Mouse (Mus musculus) G1E (cell line): ENCODE measurements around the gene Heatr3. TPM values are rescaled to one million over a fixed set of nuclear protein-coding genes. Genes with fewer than 3 reads are reported as not detected.

Experiments used
- ATAC-seq: 2 replicates; pipeline ENCODE4 v1.8.0; 2016; ENCODE audit warnings: mild to moderate bottlenecking; ENCODE audit not compliant: insufficient number of reproducible peaks, poor library complexity, low FRiP score, severe bottlenecking; ENCODE audit errors: extremely low read depth
- DNase-seq: peaks from one replicate; pipeline ENCODE4 v3.0.0; 2012; ENCODE audit warnings: low spot score
- H3K27me3 ChIP-seq: 2 replicates; pipeline ENCODE4 v1.6.1; 2012; ENCODE audit warnings: mild to moderate bottlenecking, low read length, inconsistent platforms; ENCODE audit not compliant: insufficient read depth
- H3K36me3 ChIP-seq: replicated peaks from 2 replicates; pipeline ENCODE3; 2012; ENCODE audit warnings: mild to moderate bottlenecking, inconsistent platforms
- H3K4me1 ChIP-seq: 2 replicates; pipeline ENCODE4 v1.6.1; 2012; ENCODE audit warnings: low read depth, low read length, inconsistent platforms, mixed read lengths; ENCODE audit not compliant: insufficient read depth
- H3K4me3 ChIP-seq: 2 replicates; pipeline ENCODE4 v1.5.1; 2012; ENCODE audit warnings: low read depth, mild to moderate bottlenecking, inconsistent platforms, low read length, moderate library complexity, mixed read lengths
- H3K9me3 ChIP-seq: replicated peaks from 2 replicates; pipeline ENCODE4 v1.6.1; 2012; ENCODE audit warnings: inconsistent platforms
- CTCF ChIP-seq: IDR thresholded peaks from 2 replicates; pipeline ENCODE4 v1.5.1; 2012; ENCODE audit warnings: low read depth, low read length, inconsistent platforms, mixed read lengths
- GATA1 ChIP-seq: IDR thresholded peaks from 2 replicates; pipeline ENCODE4 v1.6.1; 2012; ENCODE audit warnings: borderline replicate concordance, low read length, inconsistent platforms, mixed read lengths
- GATA2 ChIP-seq: IDR thresholded peaks from 2 replicates; pipeline ENCODE4 v1.6.1; 2012; ENCODE audit warnings: low read depth, low read length, inconsistent platforms, borderline replicate concordance
- POLR2AphosphoS5 ChIP-seq: IDR thresholded peaks from 2 replicates; pipeline ENCODE4 v1.6.1; 2012; ENCODE audit warnings: low read depth, low read length, inconsistent platforms; ENCODE audit not compliant: insufficient replicate concordance
- TAL1 ChIP-seq: conservative IDR thresholded peaks from 2 replicates; pipeline ENCODE4 v1.6.1; 2012; ENCODE audit warnings: low read depth, low read length, inconsistent platforms, mixed read lengths
- polyA plus RNA-seq: library from polyadenylated mRNA; stranded (reverse); fragments of >175 nt; gene quantifications from 2 replicates; pipeline ENCODE4 v1.2.3, GENCODE M21; 2012
- total RNA-seq, 2 experiments: library from RNA; stranded (forward) in 1 of 2; stranded (reverse) in 1 of 2; fragments of 200-1000 nt in 1 of 2; fragments of >200 nt in 1 of 2; fragmentation: Nextera tagmentation in 1 of 2; gene quantifications; 2 replicates each; pipeline ENCODE4 v1.2.3; 2014 to 2017

Gene Heatr3
- 37.1 and 44.9 TPM in 2 replicates for total RNA-seq (2014; fragmentation: Nextera tagmentation)
- total RNA-seq (2017) = 33.6 and 44.5 TPM in 2 replicates
- 12.9 and 13.4 TPM in 2 replicates for polyA plus RNA-seq

DNA sequence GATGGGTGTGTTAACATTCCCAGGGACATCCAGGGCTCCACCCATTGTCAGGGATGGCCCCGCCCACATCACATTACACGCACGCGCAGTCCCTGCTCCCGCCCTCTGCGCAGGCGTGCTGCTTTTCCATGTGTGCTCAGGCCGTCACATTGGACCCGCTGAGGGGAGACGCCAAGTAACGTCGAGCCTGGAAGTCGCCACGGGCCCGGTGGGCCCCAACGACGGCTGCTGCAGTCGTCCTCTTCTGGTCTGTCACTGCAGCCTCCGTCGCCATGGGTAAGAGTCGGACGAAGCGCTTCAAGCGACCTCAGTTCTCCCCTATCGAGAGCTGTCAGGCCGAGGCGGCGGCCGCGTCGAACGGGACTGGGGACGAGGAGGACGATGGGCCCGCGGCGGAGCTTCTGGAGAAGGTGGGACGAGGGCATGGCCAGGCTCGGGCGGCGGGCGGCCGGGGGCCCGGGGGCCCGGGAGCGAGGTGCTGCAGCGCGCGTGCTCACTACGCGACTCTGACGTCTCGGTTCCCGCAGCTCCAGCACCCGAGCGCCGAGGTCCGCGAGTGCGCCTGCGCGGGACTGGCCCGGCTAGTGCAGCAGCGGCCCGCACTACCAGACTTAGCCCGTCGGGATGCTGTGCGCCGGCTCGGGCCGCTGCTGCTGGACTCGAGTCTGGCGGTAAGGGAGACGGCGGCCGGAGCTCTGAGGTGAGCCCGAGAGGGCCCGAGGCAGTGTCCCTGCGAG is at the start of gene Heatr3:
Heatr3 (plus strand) TSS at position 108 of the 737 bp plus-strand sequence.
- TF ChIP-seq POLR2AphosphoS5 (no peak), GATA2 (no peak), CTCF (no peak), GATA1 (no peak), TAL1 (no peak)
- ATAC-seq = peak; percentile 85
- H3K4me3 ChIP-seq = peak within 1 kb of the TSS; percentile 81
- DNase-seq = peak; percentile 93
- no peaks in the 10 kb centered on the region for H3K9me3 ChIP-seq
- H3K27me3 ChIP-seq = no peaks in the 10 kb centered on the region
- peaks cover 27% of the 10 kb centered on the region for H3K4me1 ChIP-seq
- peaks cover 72% of the 10 kb centered on the region for H3K36me3 ChIP-seq

DNA sequence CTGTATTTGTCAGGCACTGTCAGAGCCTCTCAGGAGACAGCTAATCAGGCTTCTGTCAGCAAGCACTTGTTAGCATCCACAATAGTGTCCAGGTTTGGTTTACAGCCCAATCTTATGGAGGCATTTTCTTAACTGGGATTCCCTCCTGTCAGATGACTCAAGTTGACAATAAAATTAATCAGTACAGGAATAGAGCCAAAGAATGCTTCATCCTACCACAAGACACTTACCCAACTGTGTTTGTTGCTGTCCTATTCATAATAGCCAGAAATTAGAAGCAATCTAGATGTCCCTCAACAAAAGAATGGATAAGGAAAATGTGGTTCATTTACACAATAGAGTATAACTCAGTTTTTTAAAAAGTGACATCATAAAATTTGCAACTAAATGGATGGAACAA is 49.6 kb upstream of the Heatr3 start:
- Histone ChIP-seq H3K4me3 (no peak overlapping the region), H3K36me3 (no peaks in the 10 kb centered on the region), H3K4me1 (no peaks in the 10 kb centered on the region), H3K27me3 (peaks cover 2% of the 10 kb centered on the region; the same call in 1 of the 2 replicates), H3K9me3 (no peaks in the 10 kb centered on the region)
- DNase-seq (no peak), ATAC-seq (no peak)
- TF ChIP-seq CTCF = no peak
- TF ChIP-seq GATA2 = no peak
- TF ChIP-seq TAL1 = no peak
- no peak for TF ChIP-seq GATA1
- no peak for TF ChIP-seq POLR2AphosphoS5

DNA sequence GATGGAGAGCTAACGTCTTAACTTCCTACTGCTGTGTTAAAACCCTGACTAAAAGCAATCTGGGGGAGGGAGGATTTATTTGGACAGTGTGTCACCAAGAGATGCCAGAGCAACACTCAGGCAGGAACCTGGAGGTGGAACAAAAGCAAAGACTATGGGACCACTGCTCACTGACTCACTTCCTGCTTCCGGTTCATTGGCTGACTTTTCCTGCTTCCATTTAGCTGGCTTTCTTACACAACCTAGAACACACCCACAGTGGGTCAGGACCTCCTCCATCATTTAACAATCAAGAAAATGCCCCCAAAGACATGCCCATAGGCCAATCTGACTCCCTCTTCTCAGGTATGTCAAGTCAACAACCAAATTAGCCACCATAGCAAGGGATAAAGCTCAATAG is 46.0 kb upstream of the Heatr3 start:
- TF ChIP-seq POLR2AphosphoS5 = no peak
- Histone ChIP-seq H3K9me3 (no peaks in the 10 kb centered on the region), H3K36me3 (no peaks in the 10 kb centered on the region), H3K4me1 (no peaks in the 10 kb centered on the region), H3K27me3 (peaks cover 2% of the 10 kb centered on the region; the same call in 1 of the 2 replicates), H3K4me3 (no peak overlapping the region)
- ATAC-seq = no peak
- no peak for DNase-seq

DNA sequence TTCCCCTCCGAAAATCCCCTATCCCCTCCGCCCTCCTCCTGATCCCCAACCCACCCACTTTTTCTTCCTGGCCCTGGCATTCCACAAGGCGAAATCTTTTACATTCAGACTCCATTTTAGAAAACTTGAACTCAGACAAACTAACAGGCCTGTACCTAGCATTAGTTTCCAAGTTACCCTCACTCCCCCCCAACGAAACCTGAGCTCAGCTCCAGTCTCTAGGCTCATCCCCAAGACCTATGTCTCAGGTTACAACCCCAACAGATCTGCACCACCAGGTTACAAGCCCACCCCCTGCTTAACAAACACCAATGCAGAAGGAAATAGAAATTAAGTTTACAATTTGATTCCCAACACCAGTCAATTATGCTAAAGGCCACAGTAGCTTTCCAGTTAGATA is 44.3 kb upstream of the Heatr3 start:
- Histone ChIP-seq H3K4me1 (no peaks in the 10 kb centered on the region), H3K27me3 (peaks cover 2% of the 10 kb centered on the region; the same call in 1 of the 2 replicates), H3K36me3 (no peaks in the 10 kb centered on the region), H3K4me3 (no peak overlapping the region), H3K9me3 (no peaks in the 10 kb centered on the region)
- TF ChIP-seq POLR2AphosphoS5 (no peak), GATA2 (no peak), GATA1 (no peak), TAL1 (no peak), CTCF (no peak)
- DNase-seq (no peak), ATAC-seq (no peak)

DNA sequence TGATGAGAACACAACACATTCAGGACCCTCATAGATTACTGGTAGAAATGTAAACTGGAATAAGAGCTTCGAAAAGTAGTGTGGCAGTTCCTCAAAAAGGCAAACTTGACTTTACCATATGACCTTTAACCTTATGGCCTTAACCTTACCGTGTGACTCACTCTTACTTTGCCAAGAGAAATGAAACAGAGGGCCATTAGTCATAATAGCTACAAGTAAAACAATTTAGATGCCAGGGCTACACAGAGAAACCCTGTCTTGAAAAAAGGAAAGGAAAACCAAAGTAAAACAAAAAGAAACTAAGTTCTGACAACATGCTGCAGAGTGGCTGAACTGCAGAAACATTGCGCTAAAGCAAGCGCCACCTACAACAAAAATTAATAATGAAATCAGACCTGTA is 38.8 kb upstream of the Heatr3 start:
- no peak for ATAC-seq
- TF ChIP-seq POLR2AphosphoS5 = no peak
- no peak for TF ChIP-seq GATA1
- no peak for TF ChIP-seq CTCF
- no peaks in the 10 kb centered on the region for H3K9me3 ChIP-seq
- no peaks in the 10 kb centered on the region for H3K36me3 ChIP-seq
- DNase-seq = no peak
- no peaks in the 10 kb centered on the region for H3K4me1 ChIP-seq
- H3K4me3 ChIP-seq = no peak overlapping the region
- peaks cover 3% of the 10 kb centered on the region; the same call in 1 of the 2 replicates for H3K27me3 ChIP-seq

DNA sequence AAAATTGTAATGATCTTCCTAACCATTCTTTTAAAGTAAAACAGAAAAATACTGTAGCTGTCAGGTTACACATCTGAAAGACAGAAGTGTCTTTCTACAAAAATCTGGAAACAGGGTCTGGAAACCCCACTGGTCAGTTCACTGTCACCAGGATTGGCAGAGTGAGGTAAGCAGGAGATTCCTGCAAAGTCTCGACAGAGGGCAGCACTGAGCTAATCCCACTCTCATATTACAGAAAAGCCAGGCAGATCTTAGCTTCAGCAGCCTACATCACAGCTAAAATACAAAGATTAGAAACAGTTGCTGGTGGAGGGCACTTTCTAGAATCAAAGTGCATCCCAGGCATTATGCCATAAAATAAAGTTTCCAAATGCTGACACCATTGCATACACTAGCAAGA is 38.1 kb upstream of the Heatr3 start:
- H3K4me1 ChIP-seq = no peaks in the 10 kb centered on the region
- H3K36me3 ChIP-seq = no peaks in the 10 kb centered on the region
- TF ChIP-seq CTCF (peak; percentile 76), GATA1 (no peak)
- no peak for ATAC-seq
- peaks cover 3% of the 10 kb centered on the region; the same call in 1 of the 2 replicates for H3K27me3 ChIP-seq
- H3K4me3 ChIP-seq = no peak overlapping the region
- peak; percentile 21 for DNase-seq
- no peaks in the 10 kb centered on the region for H3K9me3 ChIP-seq

DNA sequence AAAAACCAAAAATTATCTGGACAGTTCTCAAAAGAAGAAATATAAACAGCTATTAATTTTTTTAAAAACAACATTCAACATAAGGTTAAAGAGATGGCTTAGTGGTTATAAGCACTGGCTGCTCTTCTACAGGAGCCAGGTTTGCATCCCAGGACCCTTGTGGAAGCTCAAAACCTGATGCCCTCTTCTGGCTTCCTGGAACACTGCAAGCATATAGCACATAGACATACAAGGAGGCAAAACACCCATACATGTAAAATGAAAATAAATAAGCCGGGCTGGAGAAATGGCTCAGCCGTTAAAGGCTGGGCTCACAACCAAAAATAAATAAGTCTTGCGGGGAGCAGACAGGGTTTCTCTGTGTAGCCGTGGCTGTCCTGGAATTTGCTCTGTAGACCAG is 28.4 kb upstream of the Heatr3 start:
- ATAC-seq = no peak
- DNase-seq = no peak
- no peaks in the 10 kb centered on the region for H3K36me3 ChIP-seq
- no peaks in the 10 kb centered on the region for H3K9me3 ChIP-seq
- peaks cover 17% of the 10 kb centered on the region for H3K27me3 ChIP-seq
- no peaks in the 10 kb centered on the region for H3K4me1 ChIP-seq
- no peak for TF ChIP-seq POLR2AphosphoS5
- TF ChIP-seq TAL1 = no peak
- no peak for TF ChIP-seq GATA1
- no peak for TF ChIP-seq CTCF
- no peak for TF ChIP-seq GATA2
- H3K4me3 ChIP-seq = no peak overlapping the region
